Mouse (Mus musculus) brain, embryonic 14.5 days (tissue): ENCODE results near the gene Ccdc62.

Experiments used
- CTCF ChIP-seq: fragments of 200-500 bp; IDR thresholded peaks from 2 replicates; pipeline ENCODE4 v1.5.1; 2012; ENCODE audit warnings: inconsistent platforms, mild to moderate bottlenecking, moderate library complexity, borderline replicate concordance; ENCODE audit not compliant: insufficient read depth, insufficient read length; ENCODE audit errors: extremely low read depth
- POLR2A ChIP-seq: fragments of 200-500 bp; IDR thresholded peaks from 2 replicates; pipeline ENCODE4 v1.6.1; 2012; ENCODE audit warnings: mild to moderate bottlenecking, inconsistent platforms, borderline replicate concordance; ENCODE audit not compliant: poor library complexity, insufficient read depth, insufficient read length, severe bottlenecking; ENCODE audit errors: extremely low read depth

GRCm38 (mm10) chr5:123906976-123907630 lies 23.4 kb upstream of the Ccdc62 start, which contains the start of gene Denr:
- TF ChIP-seq CTCF (peak; percentile 89), POLR2A (peak; percentile 87)
